Mouse (Mus musculus) intestine, embryonic 15.5 days (tissue): ENCODE measurements at regions not wholly inside any gene's neighbourhood (a gene's known extent, or its start where the extent isn't known, plus 50 kb on each side); places are given as distances from the start of the nearest gene placed in this dataset.

Source experiments
- ATAC-seq: fragments of 200-750 bp; cut with Nextera tagmentation; 2 replicates; pipeline ENCODE4 v1.8.0; 2017; ENCODE audit warnings: moderate TSS enrichment, moderate library complexity
- H3K27ac ChIP-seq: fragments of 300-500 bp; sonication (generic); 2 replicates; pipeline ENCODE4 v1.5.1; 2015; ENCODE audit warnings: mild to moderate bottlenecking, inconsistent platforms
- H3K27me3 ChIP-seq: fragments of 300-500 bp; sonication (generic); replicated peaks from 2 replicates; pipeline ENCODE4 v1.6.1; 2015; ENCODE audit warnings: inconsistent platforms
- H3K36me3 ChIP-seq: fragments of 300-500 bp; sonication (generic); 2 replicates; pipeline ENCODE4 v1.6.1; 2015; ENCODE audit warnings: inconsistent platforms
- H3K4me1 ChIP-seq: fragments of 300-500 bp; sonication (generic); replicated peaks from 2 replicates; pipeline ENCODE4 v1.6.1; 2015; ENCODE audit warnings: inconsistent platforms
- H3K4me2 ChIP-seq: fragments of 300-500 bp; sonication (generic); replicated peaks from 2 replicates; pipeline ENCODE4 v1.6.1; 2015; ENCODE audit warnings: mild to moderate bottlenecking, inconsistent platforms
- H3K4me3 ChIP-seq: fragments of 300-500 bp; sonication (generic); replicated peaks from 2 replicates; pipeline ENCODE4 v1.5.1; 2015; ENCODE audit warnings: inconsistent platforms
- H3K9ac ChIP-seq: fragments of 300-500 bp; sonication (generic); 2 replicates; pipeline ENCODE4 v1.6.1; 2015; ENCODE audit warnings: inconsistent platforms
- H3K9me3 ChIP-seq: fragments of 300-500 bp; sonication (generic); 2 replicates; pipeline ENCODE4 v1.6.1; 2016; ENCODE audit warnings: inconsistent platforms
- WGBS: fragments of 180-500 bp; shearing (Covaris S2); methylation state at CpG from one replicate; pipeline ENCODE4 v1.1.7; 2015; 5-methylcytosine and 5-hydroxymethylcytosine counted together

DNA sequence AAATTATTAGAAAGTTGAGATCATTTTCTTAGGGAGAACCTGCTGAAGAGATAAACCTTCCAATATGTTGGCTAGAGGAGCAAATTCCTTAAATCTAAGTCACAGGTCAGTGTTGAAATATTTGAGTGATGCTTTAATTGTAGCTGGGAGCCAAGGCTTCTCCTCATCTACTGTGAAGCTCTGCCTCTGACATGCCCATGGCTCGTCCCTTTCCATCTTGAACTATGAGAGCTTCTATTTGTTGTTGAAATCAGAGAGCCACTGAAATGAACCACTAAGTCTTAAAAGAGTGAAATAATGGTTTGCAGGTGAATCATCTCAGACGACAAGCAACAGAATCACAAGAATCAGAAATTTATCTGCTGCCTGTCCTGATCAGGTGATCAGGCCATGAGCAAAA lies 579.0 kb upstream of the Intu start:
- Histone ChIP-seq H3K4me3 (no peak overlapping the region), H3K27me3 (no peaks in the 10 kb centered on the region), H3K9ac (no peak overlapping the region), H3K4me1 (no peaks in the 10 kb centered on the region), H3K4me2 (no peak overlapping the region), H3K27ac (no peak overlapping the region), H3K36me3 (no peaks in the 10 kb centered on the region), H3K9me3 (no peaks in the 10 kb centered on the region)
- WGBS, result 79% methylated on average over 2 of the region's 2 CpGs
- no peak for ATAC-seq

- Histone ChIP-seq H3K4me1 (no peaks in the 10 kb centered on the region), H3K27me3 (no peaks in the 10 kb centered on the region), H3K9me3 (no peaks in the 10 kb centered on the region), H3K27ac (no peak overlapping the region), H3K9ac (no peak overlapping the region), H3K4me2 (no peak overlapping the region), H3K4me3 (no peak overlapping the region), H3K36me3 (no peaks in the 10 kb centered on the region)
- no peak for ATAC-seq
- WGBS, result 63% methylated on average over 1 of the region's 1 CpGs
These were observed 578.5 kb upstream of the Intu start for GRCm38 (mm10) chr3:39952556-39952955.

DNA sequence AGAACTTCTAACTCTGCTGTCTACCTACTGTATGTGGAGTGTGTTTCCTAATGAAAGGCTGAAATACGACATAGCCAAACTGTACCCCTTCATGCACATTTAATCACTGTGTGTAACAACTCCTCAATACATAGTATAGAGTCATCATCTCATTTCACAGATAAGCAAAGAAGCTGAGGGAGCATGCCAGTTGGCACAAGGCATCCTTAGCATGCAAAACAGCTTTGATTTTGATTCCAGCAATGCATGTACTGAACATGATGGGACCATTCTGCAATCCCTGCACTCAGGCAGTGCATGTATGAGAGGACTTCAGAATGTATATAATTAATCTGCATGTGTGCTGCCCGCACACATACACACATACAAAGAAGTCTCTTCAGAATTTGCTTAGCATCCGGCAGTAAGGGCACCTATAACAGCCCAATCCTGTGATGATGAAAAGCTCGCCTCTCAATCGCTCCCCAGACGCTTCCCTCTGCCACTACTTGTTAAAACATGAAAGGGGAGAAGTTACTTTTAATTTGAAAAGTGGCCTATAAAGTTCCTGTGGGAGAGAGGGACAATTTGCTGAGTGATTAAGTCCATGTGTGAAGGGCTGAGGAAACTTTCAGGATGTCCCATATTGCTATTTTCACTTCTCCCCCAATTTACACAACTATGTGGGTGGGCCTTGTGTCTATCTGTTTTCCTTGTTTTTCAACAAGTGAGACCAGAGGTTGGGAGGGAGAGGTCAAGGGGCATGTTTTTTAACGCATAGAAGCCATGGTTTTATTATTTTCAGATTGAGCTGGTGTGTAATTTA lies 569.0 kb upstream of the Intu start:
- no peak for ATAC-seq
- Histone ChIP-seq H3K9ac (no peak overlapping the region), H3K9me3 (no peaks in the 10 kb centered on the region), H3K4me3 (no peak overlapping the region), H3K36me3 (no peaks in the 10 kb centered on the region), H3K27me3 (no peaks in the 10 kb centered on the region), H3K27ac (no peak overlapping the region), H3K4me1 (no peaks in the 10 kb centered on the region), H3K4me2 (no peak overlapping the region)
- WGBS, result 66% methylated on average over 7 of the region's 7 CpGs

DNA sequence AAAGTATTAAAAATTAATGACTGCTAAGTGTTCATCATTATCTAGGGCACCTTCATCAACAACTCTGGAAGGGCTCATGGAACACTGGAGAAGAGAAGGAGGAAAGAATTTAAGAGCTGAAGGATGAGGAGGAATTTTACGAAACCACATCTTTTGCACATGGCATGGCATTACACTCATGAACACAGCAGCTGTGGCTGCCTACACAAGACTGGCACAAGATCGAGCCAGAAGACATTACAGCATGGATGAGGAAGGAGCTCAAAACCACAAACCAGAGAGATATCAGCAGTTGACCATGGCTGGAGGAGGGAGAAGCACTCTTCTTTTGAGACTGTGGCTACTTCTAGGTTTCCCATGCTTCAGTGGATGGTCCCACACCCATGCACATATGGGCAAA lies 565.7 kb upstream of the Intu start:
- Histone ChIP-seq H3K36me3 (no peaks in the 10 kb centered on the region), H3K27me3 (no peaks in the 10 kb centered on the region), H3K9me3 (no peaks in the 10 kb centered on the region), H3K9ac (no peak overlapping the region), H3K27ac (no peak overlapping the region), H3K4me3 (no peak overlapping the region), H3K4me2 (no peak overlapping the region), H3K4me1 (no peaks in the 10 kb centered on the region)
- ATAC-seq, result no peak
- 88% methylated on average over 2 of the region's 2 CpGs for WGBS

GRCm38 (mm10) chr3:39966390-39966789 lies 564.7 kb upstream of the Intu start:
- no peaks in the 10 kb centered on the region for H3K4me1 ChIP-seq
- H3K4me2 ChIP-seq, result no peak overlapping the region
- no peak overlapping the region for H3K4me3 ChIP-seq
- no peak for ATAC-seq
- H3K36me3 ChIP-seq, result no peaks in the 10 kb centered on the region
- no peaks in the 10 kb centered on the region for H3K27me3 ChIP-seq
- 91% methylated on average over 2 of the region's 2 CpGs for WGBS
- H3K9me3 ChIP-seq, result no peaks in the 10 kb centered on the region
- H3K9ac ChIP-seq, result no peak overlapping the region
- H3K27ac ChIP-seq, result no peak overlapping the region

GRCm38 (mm10) chr3:39976937-39977336 lies 554.1 kb upstream of the Intu start:
- Histone ChIP-seq H3K9ac (no peak overlapping the region), H3K4me2 (no peak overlapping the region), H3K27ac (no peak overlapping the region), H3K4me3 (no peak overlapping the region), H3K36me3 (no peaks in the 10 kb centered on the region), H3K9me3 (no peaks in the 10 kb centered on the region), H3K27me3 (no peaks in the 10 kb centered on the region), H3K4me1 (no peaks in the 10 kb centered on the region)
- no peak for ATAC-seq
- 96% methylated on average over 2 of the region's 2 CpGs for WGBS

DNA sequence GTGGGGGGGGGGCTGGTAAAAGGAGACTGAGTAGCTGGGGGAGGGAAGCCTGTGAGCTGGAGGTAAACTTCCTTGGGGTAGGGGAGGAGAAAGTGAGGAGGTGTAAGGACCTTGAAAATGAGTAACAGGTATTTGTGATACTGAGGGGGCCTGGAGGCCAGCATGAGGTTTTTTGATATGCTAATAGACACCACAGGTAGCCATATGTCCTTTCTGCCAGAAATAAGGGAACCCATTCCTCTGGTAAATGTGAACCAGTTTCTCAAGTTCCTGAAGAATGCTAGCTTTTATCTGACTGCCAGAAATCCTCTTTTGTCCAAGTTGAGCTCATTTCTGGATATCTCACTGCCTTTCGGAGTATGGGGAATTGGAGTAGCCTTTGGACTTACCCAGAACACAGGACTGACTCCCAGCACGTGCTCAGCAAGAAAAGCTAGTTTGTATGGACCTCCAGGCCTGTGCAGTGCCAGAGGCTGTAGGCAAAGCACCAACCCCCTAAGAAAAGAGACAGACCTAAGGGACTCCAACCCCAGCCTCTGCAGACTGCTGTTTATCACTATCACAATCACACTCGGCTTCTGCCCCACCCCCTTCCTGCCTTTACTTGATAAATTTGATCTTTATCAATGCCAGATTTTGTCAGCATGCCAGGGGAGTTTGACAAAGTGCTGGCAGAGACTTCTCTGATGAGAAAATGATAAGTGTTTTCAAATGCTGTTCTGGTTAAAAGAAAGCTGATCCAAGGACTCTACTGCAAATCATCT lies 552.0 kb upstream of the Intu start:
- H3K27ac ChIP-seq, result no peak overlapping the region
- no peaks in the 10 kb centered on the region for H3K4me1 ChIP-seq
- H3K9ac ChIP-seq, result no peak overlapping the region
- no peak for ATAC-seq
- no peaks in the 10 kb centered on the region for H3K27me3 ChIP-seq
- WGBS, result 24% methylated on average over 3 of the region's 3 CpGs
- H3K9me3 ChIP-seq, result no peaks in the 10 kb centered on the region
- no peak overlapping the region for H3K4me3 ChIP-seq
- no peaks in the 10 kb centered on the region for H3K36me3 ChIP-seq
- H3K4me2 ChIP-seq, result no peak overlapping the region

- ATAC-seq, result no peak
- H3K9ac ChIP-seq, result no peak overlapping the region
These were observed 548.4 kb upstream of the Intu start for GRCm38 (mm10) chr3:39982656-39983055.

GRCm38 (mm10) chr3:39987710-39988109 lies 543.4 kb upstream of the Intu start:
- Histone ChIP-seq H3K4me2 (no peak overlapping the region), H3K9ac (no peak overlapping the region), H3K9me3 (no peaks in the 10 kb centered on the region), H3K4me3 (no peak overlapping the region), H3K27me3 (no peaks in the 10 kb centered on the region), H3K36me3 (no peaks in the 10 kb centered on the region), H3K27ac (no peak overlapping the region), H3K4me1 (no peaks in the 10 kb centered on the region)
- WGBS, result 91% methylated on average over 1 of the region's 1 CpGs
- ATAC-seq, result no peak

More at GRCm38 (mm10) chr3:39982656-39983055, 548.4 kb upstream of the Intu start:
- Histone ChIP-seq H3K4me2 (no peak overlapping the region), H3K4me3 (no peak overlapping the region), H3K4me1 (no peaks in the 10 kb centered on the region), H3K9me3 (no peaks in the 10 kb centered on the region), H3K36me3 (no peaks in the 10 kb centered on the region), H3K27ac (no peak overlapping the region), H3K27me3 (no peaks in the 10 kb centered on the region)

GRCm38 (mm10) chr3:39998628-39999027 lies 532.5 kb upstream of the Intu start:
- Histone ChIP-seq H3K27ac (no peak overlapping the region), H3K9me3 (no peaks in the 10 kb centered on the region), H3K4me1 (no peaks in the 10 kb centered on the region), H3K27me3 (no peaks in the 10 kb centered on the region), H3K9ac (no peak overlapping the region), H3K4me3 (no peak overlapping the region), H3K4me2 (no peak overlapping the region), H3K36me3 (no peaks in the 10 kb centered on the region)
- no peak for ATAC-seq
- WGBS, result 42% methylated on average over 5 of the region's 5 CpGs

DNA sequence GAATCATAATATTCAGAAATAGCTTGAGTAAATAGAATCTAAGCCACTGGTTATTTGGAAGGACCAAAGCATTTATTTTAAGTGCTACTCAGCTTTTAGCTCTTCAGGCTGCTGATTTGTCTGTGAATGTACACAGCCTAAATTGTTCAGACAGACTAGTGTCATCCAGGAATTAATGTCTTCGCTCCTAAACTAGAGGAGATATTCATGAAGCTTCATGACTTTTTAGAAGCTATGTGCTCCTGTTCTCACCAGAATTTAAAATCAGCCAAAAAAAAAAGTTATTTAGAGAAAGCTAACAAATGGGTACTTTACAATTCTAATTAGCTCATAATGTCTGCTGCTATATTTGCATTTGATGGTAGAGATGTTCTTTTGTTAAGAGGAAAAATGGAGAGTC lies 531.2 kb upstream of the Intu start:
- ATAC-seq, result no peak
- WGBS, result 87% methylated on average over 1 of the region's 1 CpGs
- no peak overlapping the region for H3K9ac ChIP-seq
- no peaks in the 10 kb centered on the region for H3K4me1 ChIP-seq
- no peak overlapping the region for H3K4me3 ChIP-seq
- H3K27ac ChIP-seq, result no peak overlapping the region
- no peaks in the 10 kb centered on the region for H3K36me3 ChIP-seq
- no peaks in the 10 kb centered on the region for H3K9me3 ChIP-seq
- no peak overlapping the region for H3K4me2 ChIP-seq
- H3K27me3 ChIP-seq, result no peaks in the 10 kb centered on the region

GRCm38 (mm10) chr3:40002838-40003237 lies 528.2 kb upstream of the Intu start:
- WGBS, result 79% methylated on average over 3 of the region's 3 CpGs
- Histone ChIP-seq H3K36me3 (no peaks in the 10 kb centered on the region), H3K4me2 (no peak overlapping the region), H3K27ac (no peak overlapping the region), H3K27me3 (no peaks in the 10 kb centered on the region), H3K9me3 (no peaks in the 10 kb centered on the region), H3K4me1 (no peaks in the 10 kb centered on the region), H3K9ac (no peak overlapping the region), H3K4me3 (no peak overlapping the region)
- ATAC-seq, result no peak

- 72% methylated on average over 5 of the region's 5 CpGs for WGBS
- ATAC-seq, result no peak
- H3K4me1 ChIP-seq, result no peaks in the 10 kb centered on the region
These were observed 521.0 kb upstream of the Intu start for GRCm38 (mm10) chr3:40010051-40010450.

More at GRCm38 (mm10) chr3:40010051-40010450, 521.0 kb upstream of the Intu start:
- Histone ChIP-seq H3K36me3 (no peaks in the 10 kb centered on the region), H3K4me2 (no peak overlapping the region), H3K4me3 (no peak overlapping the region), H3K9me3 (no peaks in the 10 kb centered on the region), H3K27me3 (no peaks in the 10 kb centered on the region), H3K27ac (no peak overlapping the region), H3K9ac (no peak overlapping the region)
